Mouse (Mus musculus) lung, adult 2 months (tissue): Measurements from ENCODE around the gene Carm1.

Experiments used
- CTCF ChIP-seq: fragments of 200-500 bp; IDR thresholded peaks from 2 replicates; pipeline ENCODE4 v1.5.1; 2011; ENCODE audit warnings: mild to moderate bottlenecking, low read length, control low read depth; ENCODE audit not compliant: insufficient read depth
- POLR2A ChIP-seq: fragments of 200-500 bp; IDR thresholded peaks from 2 replicates; pipeline ENCODE4 v1.6.1; 2011; ENCODE audit warnings: low read depth, mild to moderate bottlenecking, control low read depth, low read length, borderline replicate concordance; ENCODE audit errors: extremely low read depth

DNA sequence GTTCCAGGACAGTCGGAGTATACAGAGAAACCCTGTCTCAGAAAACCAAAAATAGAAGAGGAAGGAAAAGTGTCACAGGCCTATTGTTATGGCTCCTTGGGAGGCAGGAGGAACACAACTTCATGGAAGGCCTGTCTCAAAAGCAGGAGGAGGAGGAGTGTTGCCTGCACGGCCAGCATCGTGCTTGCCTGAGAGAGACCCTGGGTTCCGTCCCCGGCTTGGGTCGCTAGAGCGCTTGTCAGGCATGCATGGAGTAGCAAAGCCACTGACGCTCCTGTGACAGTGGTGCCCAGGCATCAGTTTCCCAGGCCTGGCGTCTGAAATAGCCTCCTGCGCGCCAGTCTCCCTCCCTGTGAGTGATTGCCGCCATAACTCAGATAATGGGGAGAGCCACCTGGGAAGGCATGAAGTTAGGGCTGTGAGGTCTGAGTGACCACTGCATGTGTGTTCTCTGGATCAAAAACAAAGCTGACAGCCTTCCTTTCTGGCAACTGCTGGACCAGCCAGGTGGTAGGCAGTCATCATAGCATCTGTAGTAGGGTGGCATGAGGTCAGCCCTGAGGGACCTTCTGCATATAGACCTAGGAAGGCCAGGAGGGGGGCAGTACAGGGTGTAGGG is 48.3 kb upstream of the Carm1 start:
- TF ChIP-seq POLR2A (no peak), CTCF (no peak)
